Mouse (Mus musculus) granulocyte monocyte progenitor cell, adult 5-6 weeks (primary cell): ENCODE results near the gene Ly6g6f. TPM values are rescaled to one million over a fixed set of nuclear protein-coding genes. Genes with fewer than 3 reads are reported as not detected.

Experiments used
- ATAC-seq: replicated peaks from 2 replicates; pipeline ENCODE4 v1.8.0; 2016; ENCODE audit warnings: mild to moderate bottlenecking, moderate TSS enrichment, inconsistent platforms; ENCODE audit not compliant: poor library complexity, severe bottlenecking
- total RNA-seq, 2 experiments: library from RNA; stranded (forward) in 1 of 2; stranded (reverse) in 1 of 2; fragments of 200-712, 200-1000 nt in 1 of 2; fragments of >200 nt in 1 of 2; fragmentation: Nextera tagmentation in 1 of 2; gene quantifications; 2 replicates each; pipeline ENCODE4 v1.2.3; 2014 to 2017

Ly6g6f gene
- total RNA-seq, 2 experiments from 2014 or later = not detected

GRCm38 (mm10) chr17:35082841-35083576 is 2.4 kb downstream of the Ly6g6f start:
- ATAC-seq = no peak

DNA sequence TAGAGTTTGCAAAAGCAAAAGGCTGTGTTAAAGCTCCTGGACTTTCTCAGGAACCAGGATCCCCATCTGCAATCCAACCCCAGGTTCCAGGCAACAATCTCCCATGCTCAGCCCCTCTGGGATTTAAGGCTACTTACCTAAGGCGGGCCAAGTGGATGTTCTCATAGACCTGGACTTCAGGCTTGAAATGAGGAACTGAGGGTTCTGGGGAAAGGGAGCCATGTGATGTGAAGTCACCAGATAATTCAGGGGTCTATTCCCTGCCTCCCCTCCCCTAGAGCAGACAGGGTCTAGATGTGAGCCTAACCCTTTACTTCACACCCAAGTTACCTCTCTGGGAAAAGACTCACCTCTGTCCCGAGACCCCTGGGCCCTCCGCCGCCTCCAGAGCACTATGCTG is 4.7 kb downstream of the Ly6g6f start:
- ATAC-seq = no peak

GRCm38 (mm10) chr17:35080248-35080647 is 5.2 kb downstream of the Ly6g6f start:
- ATAC-seq = no peak

GRCm38 (mm10) chr17:35079778-35080177 is 5.6 kb downstream of the Ly6g6f start:
- ATAC-seq = peak; percentile 54

GRCm38 (mm10) chr17:35077786-35078233 is 7.6 kb downstream of the Ly6g6f start, which contains the start of gene Ly6g6d:
Ly6g6d (minus strand) TSS chr17:35078065.
- peak; percentile 73 for ATAC-seq

DNA sequence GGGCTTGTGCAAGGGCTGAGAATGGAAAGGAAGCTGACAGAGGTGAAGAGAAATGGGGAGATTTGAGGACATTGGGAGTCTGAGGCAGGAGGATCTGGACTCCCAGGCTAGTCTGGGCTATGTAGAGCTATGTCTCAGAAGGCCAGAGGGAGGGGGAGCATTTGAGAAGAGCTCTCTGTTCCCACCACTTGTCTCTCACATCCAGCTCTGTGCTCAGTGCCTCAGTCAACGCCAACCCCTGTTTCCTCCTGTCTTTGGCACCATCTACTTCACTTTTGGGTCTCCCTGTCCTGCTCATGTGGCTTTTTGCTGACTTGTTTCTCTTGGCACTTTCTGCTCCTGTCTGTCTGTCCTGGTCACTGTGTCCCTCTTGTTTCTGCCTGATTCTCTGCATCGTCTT is 8.1 kb downstream of the Ly6g6f start:
- no peak for ATAC-seq

GRCm38 (mm10) chr17:35076507-35077176 is 8.8 kb downstream of the Ly6g6f start, which contains the start of gene Ly6g6e:
Ly6g6e (plus strand) TSS chr17:35076902.
- ATAC-seq = no peak

- peak; percentile 49 for ATAC-seq
These were observed 11.3 kb downstream of the Ly6g6f start for GRCm38 (mm10) chr17:35074097-35074496.

- ATAC-seq = no peak
These were observed 14.0 kb downstream of the Ly6g6f start for GRCm38 (mm10) chr17:35071454-35071853.

GRCm38 (mm10) chr17:35070556-35071229 is 14.7 kb downstream of the Ly6g6f start:
- no peak for ATAC-seq

DNA sequence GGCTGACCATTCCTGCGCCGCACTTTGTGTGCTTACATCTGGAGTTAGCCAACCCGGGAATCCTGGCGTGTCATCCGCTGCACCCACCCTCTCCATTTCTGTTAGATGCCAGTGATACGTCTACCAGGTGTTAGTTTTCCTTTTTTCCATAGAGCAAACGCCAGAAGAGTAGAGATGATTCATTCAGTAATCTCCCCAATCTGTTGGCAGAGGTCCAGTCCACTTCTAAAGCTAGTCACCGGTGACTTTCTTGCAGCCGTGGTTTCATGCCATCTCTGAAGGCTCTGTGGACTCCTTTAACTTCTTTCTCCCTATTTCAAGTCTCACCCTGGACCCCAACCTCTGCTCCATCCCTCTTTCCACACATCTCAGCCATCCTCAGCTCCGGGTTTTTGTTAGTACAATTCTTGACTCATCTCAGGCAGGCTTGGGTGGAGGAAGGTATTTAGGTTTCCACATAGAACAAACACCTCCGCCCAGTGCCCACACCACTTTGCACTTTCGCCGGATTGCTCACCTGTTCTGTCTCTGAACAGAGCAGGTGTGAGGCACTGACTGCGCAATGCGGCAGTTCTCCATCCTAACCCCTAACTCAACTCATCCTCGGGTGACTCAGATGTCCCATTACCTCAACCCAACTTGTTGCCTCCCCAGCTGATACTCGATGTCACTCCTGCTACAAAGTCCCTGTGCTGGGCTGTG is 17.0 kb downstream of the Ly6g6f start:
- no peak for ATAC-seq

DNA sequence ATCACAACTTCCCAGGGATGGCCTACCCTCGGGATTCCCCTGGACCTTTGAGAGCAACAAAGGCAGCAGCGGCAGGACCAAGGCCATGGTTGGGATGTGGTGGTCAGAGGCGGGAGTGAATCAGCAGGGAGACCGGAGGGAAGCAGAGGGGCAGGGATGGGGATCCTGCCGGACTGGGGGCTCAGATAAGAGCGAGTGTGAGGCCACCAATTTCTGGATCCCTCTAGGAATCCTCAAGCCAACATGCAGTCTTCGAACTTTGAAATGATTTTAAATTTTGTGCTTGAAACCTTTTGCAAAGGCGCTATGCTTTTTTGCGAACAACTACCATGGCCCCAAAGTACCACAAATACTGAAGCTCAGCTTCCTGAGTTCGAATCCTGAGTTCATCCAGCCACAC is 19.3 kb downstream of the Ly6g6f start, which contains the start of gene Mpig6b:
Mpig6b (minus strand) TSS at position 101 of the 400 bp plus-strand sequence.
- ATAC-seq = no peak

- peak; percentile 36 for ATAC-seq
These were observed 20.2 kb downstream of the Ly6g6f start, which contains the start of gene Ly6g6c for GRCm38 (mm10) chr17:35064951-35065947. Ly6g6c (plus strand) TSS chr17:35065388.

- ATAC-seq = no peak
These were observed 21.0 kb downstream of the Ly6g6f start for GRCm38 (mm10) chr17:35064378-35064877.

DNA sequence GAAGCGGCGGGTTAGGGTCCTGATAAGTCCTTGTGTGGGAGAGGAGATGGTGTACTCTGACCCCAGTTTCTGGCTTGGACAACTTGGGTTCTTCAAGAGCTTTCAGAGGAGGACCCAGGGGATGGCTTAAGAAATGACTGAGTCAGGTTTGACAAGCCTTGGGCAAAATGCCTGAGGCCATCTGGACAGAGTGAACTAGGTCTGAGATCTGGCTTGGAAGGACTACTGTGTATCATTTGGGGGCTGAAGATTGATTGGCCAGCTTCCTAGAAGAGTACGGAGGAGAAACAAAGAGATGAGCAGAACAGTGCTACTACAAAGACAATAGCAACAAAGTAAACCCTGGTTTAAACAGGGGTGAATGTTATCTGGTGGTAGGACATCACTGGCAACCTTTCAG is 21.9 kb downstream of the Ly6g6f start:
- ATAC-seq = no peak

- no peak for ATAC-seq
These were observed 24.1 kb downstream of the Ly6g6f start for GRCm38 (mm10) chr17:35061299-35061698.

DNA sequence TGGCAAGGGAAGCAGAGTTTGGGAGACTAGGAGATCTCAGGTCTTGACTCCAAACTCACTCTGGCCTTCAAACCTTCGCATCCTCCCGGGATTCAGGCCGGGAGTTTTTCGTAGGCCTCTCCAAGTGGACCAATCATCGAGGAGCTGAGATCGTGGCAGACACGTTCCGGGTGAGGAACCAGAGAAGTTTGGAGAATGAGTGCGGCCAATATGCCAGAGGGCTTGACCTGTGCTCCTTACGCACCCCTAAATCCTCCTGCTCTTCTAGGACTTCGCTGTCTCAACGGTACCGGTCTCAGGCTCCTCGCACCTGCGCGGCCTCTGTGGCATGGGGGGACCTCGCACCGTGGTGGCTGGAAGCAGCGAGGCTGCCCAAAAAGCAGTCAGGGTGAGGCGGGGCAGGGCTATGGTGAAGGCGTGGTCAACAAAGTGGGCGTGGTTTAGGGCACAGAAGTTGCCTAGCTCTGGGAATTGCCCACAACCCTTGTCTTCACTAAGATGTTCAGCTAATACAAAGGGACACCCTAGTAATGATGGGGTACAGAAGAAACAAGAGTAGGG is 24.6 kb downstream of the Ly6g6f start:
- ATAC-seq = no peak

GRCm38 (mm10) chr17:35060071-35060470 is 25.3 kb downstream of the Ly6g6f start:
- no peak for ATAC-seq
